Mouse (Mus musculus): ENCODE data around the gene Plekha1. TPM values are rescaled to one million over a fixed set of nuclear protein-coding genes. Genes with fewer than 3 reads are reported as not detected.

Plekha1 gene
- polyA plus RNA-seq, 1 experiment, result 157 TPM

DNA sequence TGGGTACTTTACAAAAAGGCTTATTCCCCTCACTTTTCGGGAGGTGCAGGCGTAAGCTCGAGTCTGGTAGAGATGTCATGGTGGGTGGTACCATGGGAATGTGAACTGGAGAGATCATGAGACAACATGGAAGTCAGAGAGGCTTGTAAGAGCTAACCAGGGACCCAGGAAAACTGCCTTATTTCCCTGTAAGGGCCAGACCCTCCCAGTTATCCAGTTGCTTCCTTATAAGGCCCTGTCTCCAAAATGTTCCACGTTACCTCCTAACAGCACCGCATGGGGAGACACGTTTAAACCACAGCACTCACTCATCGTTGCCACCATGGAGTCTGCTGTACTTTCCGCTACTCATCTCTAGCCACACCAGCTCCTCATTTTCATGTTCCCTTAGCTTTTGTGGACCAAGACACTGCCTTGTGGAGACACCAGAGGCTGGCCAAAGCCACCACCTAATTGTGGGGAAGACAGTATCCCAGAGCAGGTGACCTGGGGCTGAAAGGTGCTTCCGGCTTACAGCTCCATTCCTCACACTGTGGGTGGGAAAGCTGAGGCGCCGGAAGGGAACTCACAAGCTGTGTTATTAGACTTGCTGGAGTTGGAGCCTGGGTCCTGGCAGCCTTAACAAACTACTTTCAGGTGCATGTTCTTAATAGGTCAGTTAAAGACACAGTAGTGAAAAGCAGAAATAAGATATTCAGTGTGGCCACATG is 79.4 kb downstream of the Plekha1 start:
- no peak for DNase-seq (ENCODE audit: low read depth)
- TF ChIP-seq CTCF (IDR thresholded peaks at IDR 0.05; ENCODE audit: borderline replicate concordance, extremely low read depth, insufficient read depth, insufficient read length), result no peak
- TF ChIP-seq POLR2A (IDR thresholded peaks at IDR 0.05; ENCODE audit: borderline replicate concordance, extremely low read depth, insufficient read depth, insufficient read length, poor library complexity, severe bottlenecking), result no peak

DNA sequence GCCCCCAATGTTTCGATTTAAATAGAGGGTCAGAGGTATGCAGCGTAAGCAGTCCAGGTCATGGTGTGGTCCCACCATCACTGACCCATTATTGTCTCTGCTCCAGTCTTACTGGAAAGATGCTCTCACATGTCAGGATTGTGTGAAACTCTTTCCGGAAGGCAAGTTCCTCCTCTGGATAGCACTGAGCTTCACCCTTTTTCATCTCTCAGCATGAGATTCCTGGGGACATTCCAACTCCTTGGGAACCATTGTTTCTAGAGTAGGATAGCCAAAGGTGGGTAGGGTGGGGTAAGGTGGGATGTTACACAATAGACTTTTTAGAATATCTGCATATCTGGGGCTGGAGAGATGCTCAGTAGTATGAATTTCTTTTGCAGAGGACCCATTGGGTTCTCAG is 80.2 kb downstream of the Plekha1 start:
- DNase-seq (ENCODE audit: low read depth), result no peak
- TF ChIP-seq POLR2A (IDR thresholded peaks at IDR 0.05; ENCODE audit: borderline replicate concordance, extremely low read depth, insufficient read depth, insufficient read length, poor library complexity, severe bottlenecking), result no peak
- no peak for TF ChIP-seq CTCF (IDR thresholded peaks at IDR 0.05; ENCODE audit: borderline replicate concordance, extremely low read depth, insufficient read depth, insufficient read length)

- TF ChIP-seq CTCF (IDR thresholded peaks at IDR 0.05; ENCODE audit: borderline replicate concordance, extremely low read depth, insufficient read depth, insufficient read length) (no peak), POLR2A (IDR thresholded peaks at IDR 0.05; ENCODE audit: borderline replicate concordance, extremely low read depth, insufficient read depth, insufficient read length, poor library complexity, severe bottlenecking) (no peak)
- no peak for DNase-seq (ENCODE audit: low read depth)
These were observed 80.7 kb downstream of the Plekha1 start for GRCm38 (mm10) chr7:130946303-130946702.

GRCm38 (mm10) chr7:130948563-130949208 is 83.1 kb downstream of the Plekha1 start:
- no peak for DNase-seq (ENCODE audit: low read depth)
- TF ChIP-seq CTCF (IDR thresholded peaks at IDR 0.05; ENCODE audit: borderline replicate concordance, extremely low read depth, insufficient read depth, insufficient read length) (no peak), POLR2A (IDR thresholded peaks at IDR 0.05; ENCODE audit: borderline replicate concordance, extremely low read depth, insufficient read depth, insufficient read length, poor library complexity, severe bottlenecking) (no peak)

GRCm38 (mm10) chr7:130949331-130949751 is 83.8 kb downstream of the Plekha1 start:
- TF ChIP-seq POLR2A (IDR thresholded peaks at IDR 0.05; ENCODE audit: borderline replicate concordance, extremely low read depth, insufficient read depth, insufficient read length, poor library complexity, severe bottlenecking) (no peak), CTCF (IDR thresholded peaks at IDR 0.05; ENCODE audit: borderline replicate concordance, extremely low read depth, insufficient read depth, insufficient read length) (no peak)
- peak; percentile 64 for DNase-seq (ENCODE audit: low read depth)

GRCm38 (mm10) chr7:130950482-130950881 is 84.9 kb downstream of the Plekha1 start:
- no peak for TF ChIP-seq POLR2A (IDR thresholded peaks at IDR 0.05; ENCODE audit: borderline replicate concordance, extremely low read depth, insufficient read depth, insufficient read length, poor library complexity, severe bottlenecking)
- no peak for TF ChIP-seq CTCF (IDR thresholded peaks at IDR 0.05; ENCODE audit: borderline replicate concordance, extremely low read depth, insufficient read depth, insufficient read length)
- DNase-seq (ENCODE audit: low read depth), result no peak

DNA sequence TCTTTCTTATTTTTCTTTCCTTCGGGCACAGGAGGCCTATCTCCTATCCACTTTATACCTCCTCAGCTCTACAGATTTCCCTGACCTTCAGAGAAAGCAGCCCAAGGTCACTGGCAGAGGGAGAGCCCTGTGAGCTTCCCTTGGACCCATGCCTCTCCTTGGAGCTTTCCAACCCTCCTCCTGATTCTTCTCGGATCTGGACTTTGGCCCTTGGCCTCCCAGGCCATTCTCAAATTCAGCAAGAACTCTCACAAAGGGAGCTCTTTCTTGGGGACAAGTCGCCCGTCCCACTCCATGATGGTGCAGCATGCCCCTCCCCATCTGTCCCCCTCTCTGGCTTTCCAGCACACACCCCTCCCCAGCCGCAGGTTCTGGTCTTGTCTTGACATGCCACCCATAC is 85.4 kb downstream of the Plekha1 start:
- DNase-seq (ENCODE audit: low read depth), result no peak
- TF ChIP-seq CTCF (IDR thresholded peaks at IDR 0.05; ENCODE audit: borderline replicate concordance, extremely low read depth, insufficient read depth, insufficient read length), result no peak

- DNase-seq (ENCODE audit: low read depth), result no peak
- TF ChIP-seq CTCF (IDR thresholded peaks at IDR 0.05; ENCODE audit: borderline replicate concordance, extremely low read depth, insufficient read depth, insufficient read length) (no peak), POLR2A (IDR thresholded peaks at IDR 0.05; ENCODE audit: borderline replicate concordance, extremely low read depth, insufficient read depth, insufficient read length, poor library complexity, severe bottlenecking) (no peak)
These were observed 87.8 kb downstream of the Plekha1 start for GRCm38 (mm10) chr7:130953376-130953775.

DNA sequence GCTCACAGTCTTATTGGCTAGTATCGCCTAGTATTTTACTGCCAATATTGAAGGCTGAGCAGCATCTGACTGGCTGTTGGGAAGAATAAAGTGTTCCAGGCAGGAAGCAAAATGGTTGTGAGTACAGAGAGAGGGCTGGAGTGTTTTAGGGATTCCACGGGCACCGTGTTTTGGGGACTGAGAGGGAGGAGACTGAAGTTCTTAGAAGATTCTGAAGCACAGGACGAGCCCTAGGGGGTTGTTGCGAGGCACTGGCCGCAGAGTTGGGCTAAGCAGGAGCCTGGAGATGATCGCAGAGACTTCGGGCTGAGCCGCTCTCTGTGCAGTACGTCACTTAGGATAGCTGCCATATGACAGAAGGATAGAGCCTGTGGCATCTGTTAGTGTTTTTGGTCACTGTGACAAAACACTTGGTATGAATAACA is 88.6 kb downstream of the Plekha1 start:
- TF ChIP-seq POLR2A (IDR thresholded peaks at IDR 0.05; ENCODE audit: borderline replicate concordance, extremely low read depth, insufficient read depth, insufficient read length, poor library complexity, severe bottlenecking) (no peak), CTCF (IDR thresholded peaks at IDR 0.05; ENCODE audit: borderline replicate concordance, extremely low read depth, insufficient read depth, insufficient read length) (no peak)
- peak; percentile 44 for DNase-seq (ENCODE audit: low read depth)

GRCm38 (mm10) chr7:130958551-130958950 is 93.0 kb downstream of the Plekha1 start:
- no peak for DNase-seq (ENCODE audit: low read depth)
- no peak for TF ChIP-seq CTCF (IDR thresholded peaks at IDR 0.05; ENCODE audit: borderline replicate concordance, extremely low read depth, insufficient read depth, insufficient read length)
- TF ChIP-seq POLR2A (IDR thresholded peaks at IDR 0.05; ENCODE audit: borderline replicate concordance, extremely low read depth, insufficient read depth, insufficient read length, poor library complexity, severe bottlenecking), result no peak

DNA sequence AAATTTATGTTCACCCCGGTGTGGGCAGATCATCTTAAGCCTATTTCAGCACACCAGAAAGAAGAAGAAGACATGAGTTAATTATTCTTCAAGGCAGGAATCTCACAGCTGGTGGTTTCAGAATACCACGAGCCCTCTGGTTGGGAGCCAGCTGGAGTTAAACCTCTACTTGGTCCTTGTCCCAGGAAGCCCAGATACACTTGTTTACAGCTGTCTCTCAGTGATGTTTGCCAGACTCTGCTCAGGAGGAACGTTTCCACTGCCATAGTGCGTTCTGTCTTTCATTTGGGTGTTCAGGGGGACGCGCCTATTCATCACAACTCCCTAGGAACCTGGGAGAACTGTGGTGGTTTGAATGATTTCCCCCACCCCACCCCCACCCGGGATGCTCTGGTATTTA is 94.3 kb downstream of the Plekha1 start:
- peak; percentile 52 for DNase-seq (ENCODE audit: low read depth)
- TF ChIP-seq CTCF (IDR thresholded peaks at IDR 0.05; ENCODE audit: borderline replicate concordance, extremely low read depth, insufficient read depth, insufficient read length) (no peak), POLR2A (IDR thresholded peaks at IDR 0.05; ENCODE audit: borderline replicate concordance, extremely low read depth, insufficient read depth, insufficient read length, poor library complexity, severe bottlenecking) (no peak)

DNA sequence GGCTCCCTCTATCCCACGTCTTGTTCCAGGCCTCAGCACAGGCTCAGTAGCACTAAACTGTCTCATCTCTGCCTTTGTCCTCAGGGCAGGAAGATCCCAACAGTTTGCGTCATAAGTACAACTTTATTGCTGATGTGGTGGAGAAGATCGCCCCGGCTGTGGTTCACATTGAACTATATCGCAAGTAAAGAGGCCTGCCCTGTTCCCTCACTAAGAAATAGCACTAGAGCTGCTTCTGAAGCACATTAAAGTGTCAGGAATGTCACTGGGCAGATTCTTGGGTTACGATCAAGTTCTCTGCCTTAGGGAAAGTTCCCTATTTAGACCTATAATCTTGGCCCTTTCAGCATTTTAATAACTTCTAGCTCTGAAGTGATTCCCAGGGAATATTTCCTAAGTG is 95.9 kb downstream of the Plekha1 start:
- DNase-seq (ENCODE audit: low read depth), result no peak
- TF ChIP-seq CTCF (IDR thresholded peaks at IDR 0.05; ENCODE audit: borderline replicate concordance, extremely low read depth, insufficient read depth, insufficient read length) (no peak), POLR2A (IDR thresholded peaks at IDR 0.05; ENCODE audit: borderline replicate concordance, extremely low read depth, insufficient read depth, insufficient read length, poor library complexity, severe bottlenecking) (no peak)

Other genes with a start within 250 kb of the Plekha1 start
- not detected in 2 replicates for gene Btbd16, start 91.7 kb upstream of the Plekha1 start, polyA plus RNA-seq (2012; rRNA removed)
- gene Htra1, start 70.4 kb downstream of the Plekha1 start, polyA plus RNA-seq (2012; rRNA removed), result 10.0 and 15.9 TPM in 2 replicates
- 0.01 TPM in 1 of 2 replicates, not detected in the other for gene Dmbt1, start 166.3 kb downstream of the Plekha1 start, polyA plus RNA-seq (2012; rRNA removed)